Mouse (Mus musculus) liver, adult 2 months (tissue): ENCODE measurements around the gene Prdm2.

ENCODE experiments used
- CTCF ChIP-seq: fragments of 200-500 bp; IDR thresholded peaks from 2 replicates; pipeline ENCODE4 v1.5.1; 2011; ENCODE audit warnings: low read depth, low read length, control low read depth
- POLR2A ChIP-seq: fragments of 200-500 bp; IDR thresholded peaks from 2 replicates; pipeline ENCODE4 v1.6.1; 2011; ENCODE audit warnings: low read length, control low read depth; ENCODE audit not compliant: insufficient read depth; ENCODE audit errors: extremely low read depth

DNA sequence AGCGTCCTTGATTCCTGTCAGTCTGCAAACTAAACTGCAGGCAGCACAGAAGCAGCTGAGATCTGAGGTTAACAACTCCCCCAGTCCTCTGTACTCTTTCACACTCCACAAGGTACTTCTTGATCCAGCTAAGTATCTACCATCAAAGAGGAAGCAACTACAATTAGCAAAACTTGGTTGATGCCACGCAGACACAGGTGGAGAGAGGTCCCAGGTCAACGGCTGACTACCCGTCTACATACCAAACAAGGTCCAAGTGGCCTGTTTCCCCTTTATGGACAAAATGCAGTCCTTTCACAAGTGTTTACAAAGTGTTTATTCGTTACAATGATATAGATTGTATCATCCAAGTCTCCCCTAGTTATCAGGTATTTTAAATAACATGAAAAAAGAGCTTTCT is 85.6 kb downstream of the Prdm2 start:
- TF ChIP-seq CTCF: no peak
- TF ChIP-seq POLR2A: no peak
